In the genomic region with DNA sequence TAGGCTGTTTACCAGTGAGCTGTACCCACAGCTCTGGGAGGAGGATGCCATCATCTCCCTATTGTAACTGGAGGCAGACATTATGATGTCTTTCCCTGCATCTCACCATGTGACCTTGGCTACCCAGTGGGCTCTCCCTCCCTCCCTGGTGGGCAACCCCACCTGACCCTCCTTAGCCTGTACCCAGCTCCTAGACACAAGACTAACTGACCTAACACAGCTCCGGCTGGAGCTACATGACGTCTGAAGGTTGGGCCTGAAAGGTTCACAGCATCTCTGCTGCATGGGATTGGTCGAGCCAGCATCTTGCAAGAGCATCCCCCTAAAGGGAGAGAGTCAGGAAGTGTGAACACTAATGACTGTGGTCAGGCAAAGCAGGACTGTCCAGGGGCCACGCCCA, we compare ENCODE assay signal across 15 mouse cellular contexts. TPM values are rescaled to one million over a fixed set of nuclear protein-coding genes. Genes with fewer than 3 reads are reported as not detected.
A peak's percentile ranks its signal among the peaks of the same experiment; 100 is the strongest.
DNase-seq lines count a peak whose midpoint lies in the region; ATAC-seq and TF ChIP-seq lines count a peak whose summit lies in the region.
"Had no signal": no experiment of that assay in that cellular context is flagged by ENCODE, and none has a peak within 500 bp of the region (broad histone marks: within the 10 kb centered on the region; RNA-seq: fewer than 3 reads in every experiment).

No protein-coding gene starts in this region.

- H3K27me3 ChIP-seq in heart, embryonic 10.5 days (ENCODE audit: insufficient read depth, poor library complexity, severe bottlenecking) = no peaks in the 10 kb centered on the region
- H3K27me3 ChIP-seq in forebrain, postnatal 0 days (ENCODE audit: insufficient read depth, low read length) = no peaks in the 10 kb centered on the region
- H3K27me3 ChIP-seq in limb, embryonic 12.5 days = no peaks in the 10 kb centered on the region
- no peaks in the 10 kb centered on the region for H3K27me3 ChIP-seq in neural tube, embryonic 15.5 days (replicated peaks)
- H3K27me3 ChIP-seq: liver, embryonic 13.5 days had no signal

- H3K9ac ChIP-seq in forebrain, postnatal 0 days = no peak overlapping the region
- H3K9ac ChIP-seq in limb, embryonic 12.5 days (replicated peaks) = no peak overlapping the region
- H3K9ac ChIP-seq in neural tube, embryonic 15.5 days (replicated peaks) = no peak overlapping the region; the same call in 1 of the 2 replicates
- H3K9ac ChIP-seq: liver, embryonic 13.5 days had no signal

- peaks cover 21% of the 10 kb centered on the region; the same call in 1 of the 2 replicates for H3K4me1 ChIP-seq in heart, embryonic 10.5 days
- peaks cover 15% of the 10 kb centered on the region; the same call in 1 of the 2 replicates for H3K4me1 ChIP-seq in forebrain, postnatal 0 days (ENCODE audit: insufficient read depth)
- H3K4me1 ChIP-seq in limb, embryonic 12.5 days (replicated peaks) = peaks cover 28% of the 10 kb centered on the region
- peaks cover 30% of the 10 kb centered on the region for H3K4me1 ChIP-seq in neural tube, embryonic 15.5 days
- H3K4me1 ChIP-seq: liver, embryonic 13.5 days had no signal

- no peak overlapping the region for H3K4me2 ChIP-seq in forebrain, postnatal 0 days (ENCODE audit: low read depth)
- H3K4me2 ChIP-seq in limb, embryonic 12.5 days = no peak overlapping the region
- peak overlapping the region; percentile 25; the same call in 1 of the 2 replicates for H3K4me2 ChIP-seq in neural tube, embryonic 15.5 days
- H3K4me2 ChIP-seq: heart, embryonic 11.5 days; liver, embryonic 13.5 days had no signal

- H3K27ac ChIP-seq in heart, embryonic 10.5 days = 0 out of 2 replicates have a peak overlapping the region, but pooled peaks have one; percentile 1
- H3K27ac ChIP-seq in forebrain, postnatal 0 days (ENCODE audit: low read depth, low read length) = peak overlapping the region; percentile 81
- H3K27ac ChIP-seq in limb, embryonic 12.5 days = peak overlapping the region; percentile 78; the same call in 1 of the 2 replicates
- H3K27ac ChIP-seq in neural tube, embryonic 15.5 days (replicated peaks) = peak overlapping the region; percentile 87
- H3K27ac ChIP-seq: liver, embryonic 13.5 days had no signal

- 79% methylated on average over 4 of the region's 4 CpGs for WGBS in heart, embryonic 10.5 days
- 78% methylated on average over 4 of the region's 4 CpGs for WGBS in forebrain, postnatal 0 days
- 73% methylated on average over 4 of the region's 4 CpGs for WGBS in limb, embryonic 12.5 days
- whole genome bisulfite sequencing in neural tube, embryonic 15.5 days = 73% methylated on average over 4 of the region's 4 CpGs

- no peaks in the 10 kb centered on the region for H3K36me3 ChIP-seq in heart, embryonic 10.5 days
- H3K36me3 ChIP-seq in forebrain, postnatal 0 days (ENCODE audit: insufficient read depth) = no peaks in the 10 kb centered on the region
- H3K36me3 ChIP-seq in limb, embryonic 12.5 days = no peaks in the 10 kb centered on the region
- H3K36me3 ChIP-seq in neural tube, embryonic 15.5 days = no peaks in the 10 kb centered on the region
- H3K36me3 ChIP-seq: liver, embryonic 13.5 days had no signal

- H3K9me3 ChIP-seq in heart, embryonic 10.5 days = no peaks in the 10 kb centered on the region
- no peaks in the 10 kb centered on the region for H3K9me3 ChIP-seq in forebrain, postnatal 0 days (ENCODE audit: low read length)
- H3K9me3 ChIP-seq in limb, embryonic 12.5 days = no peaks in the 10 kb centered on the region
- no peaks in the 10 kb centered on the region for H3K9me3 ChIP-seq in neural tube, embryonic 15.5 days (replicated peaks)
- H3K9me3 ChIP-seq: liver, embryonic 13.5 days had no signal

- no peak overlapping the region for H3K4me3 ChIP-seq in heart, embryonic 10.5 days
- no peak overlapping the region for H3K4me3 ChIP-seq in forebrain, postnatal 0 days (ENCODE audit: low read depth, low read length)
- no peak overlapping the region for H3K4me3 ChIP-seq in limb, embryonic 12.5 days (replicated peaks)
- H3K4me3 ChIP-seq in neural tube, embryonic 15.5 days (replicated peaks) = no peak overlapping the region
- H3K4me3 ChIP-seq: liver, embryonic 13.5 days had no signal

- no peak for DNase-seq in heart, embryonic 10.5 days (ENCODE audit: low spot score)
- no peak for DNase-seq in heart, adult 8-10 months (ENCODE audit: low spot score)
- DNase-seq in forebrain, postnatal 0 days = no peak
- DNase-seq in spleen, postnatal 10 days (ENCODE audit: low spot score in 2 of 2) = no peak
- DNase-seq: adrenal gland, adult 8-10 months; cerebellum, adult 2 months; kidney, adult 8-10 months; liver, embryonic 13.5 days; right cerebral cortex, postnatal 4 days had no signal

- no peak for TF ChIP-seq CTCF in forebrain, postnatal 0 days (IDR thresholded peaks at IDR 0.05; ENCODE audit: low read depth)

- ATAC-seq in forebrain, postnatal 0 days = peak; percentile 37; the same call in 1 of the 2 replicates
- ATAC-seq in limb, embryonic 12.5 days (ENCODE audit: insufficient number of reproducible peaks, insufficient read depth, low FRiP score, low TSS enrichment, low read depth) = no peak
- ATAC-seq in neural tube, embryonic 15.5 days (ENCODE audit: low FRiP score) = peak; percentile 26; the same call in 1 of the 2 replicates
- no peak for ATAC-seq in megakaryocyte, adult 5-6 weeks (ENCODE audit: poor library complexity, severe bottlenecking)
- ATAC-seq in megakaryocyte progenitor cell, adult 5-6 weeks (replicated peaks; ENCODE audit: poor library complexity) = no peak
- ATAC-seq: lung, postnatal 0 days had no signal

RNA-seq across cellular contexts. Expression of gene Cstad, which starts 35.0 kb away (rescaled TPM):
- polyA plus RNA-seq in heart, embryonic 10.5 days (2016; fragmentation: Nextera tagmentation; extraction: Ambion mirVana) = 1.2 and 1.4 TPM in 2 replicates
- 1 to 10 TPM in 3 of 4 experiments, under 1 TPM in 1; 0.69 to 2.3 (median 1.5) TPM for total RNA-seq in heart, adult 8-10 months (2022)
- total RNA-seq in forebrain, postnatal 0 days (2014; rRNA removed) = 3.8 and 4.1 TPM in 2 replicates
- polyA plus RNA-seq in forebrain, postnatal 0 days (2015; fragmentation: Nextera tagmentation; extraction: Ambion mirVana) = 0.65 and 1.2 TPM in 2 replicates
- 0.63 and 1.7 TPM in 2 replicates for polyA plus RNA-seq in limb, embryonic 12.5 days (2016; fragmentation: Nextera tagmentation; extraction: Ambion mirVana)
- polyA plus RNA-seq in neural tube, embryonic 15.5 days (2015; fragmentation: Nextera tagmentation; extraction: Ambion mirVana) = 0.31 and 0.83 TPM in 2 replicates
- total RNA-seq in megakaryocyte, adult 5-6 weeks (2015) = 0.27 and 0.60 TPM in 2 replicates
- not detected in 2 replicates for total RNA-seq in megakaryocyte, adult 5-6 weeks (2017)
- total RNA-seq in megakaryocyte progenitor cell, adult 5-6 weeks (2015) = 1.3 TPM in 1 of 2 replicates, not detected in the other
- total RNA-seq in megakaryocyte progenitor cell, adult 5-6 weeks (2017) = not detected in 2 replicates

Comparison
In these comparisons a context has a peak if more than half of its experiments do, and no peak if none do; other contexts are left out.
1. H3K27ac ChIP-seq: peak in every context shown above with its lines; median percentile 87 in neural tube, embryonic 15.5 days; 81 in forebrain, postnatal 0 days; 78 in limb, embryonic 12.5 days; 1 in heart, embryonic 10.5 days.
2. ATAC-seq: peak in forebrain, postnatal 0 days (single experiment) and neural tube, embryonic 15.5 days (single experiment); none in limb, embryonic 12.5 days (single experiment), megakaryocyte, adult 5-6 weeks (single experiment) and megakaryocyte progenitor cell, adult 5-6 weeks (single experiment).